Mouse (Mus musculus): Measurements from ENCODE around the gene Icam5.

DNA sequence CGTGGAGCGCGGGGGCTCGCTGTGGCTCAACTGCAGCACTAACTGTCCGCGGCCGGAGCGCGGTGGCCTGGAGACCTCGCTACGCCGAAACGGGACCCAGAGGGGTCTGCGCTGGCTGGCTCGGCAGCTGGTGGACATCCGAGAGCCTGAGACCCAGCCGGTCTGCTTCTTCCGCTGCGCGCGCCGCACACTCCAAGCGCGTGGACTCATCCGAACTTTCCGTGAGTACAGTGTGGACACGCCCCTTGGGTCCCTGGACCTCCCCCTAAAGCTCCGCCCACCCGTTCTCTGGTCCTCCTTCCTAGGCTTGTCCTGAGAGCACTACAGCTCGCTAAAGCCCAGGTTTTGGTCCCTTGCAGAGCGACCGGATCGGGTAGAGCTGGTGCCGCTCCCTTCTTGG is 1.3 kb downstream of the Icam5 start:
- no peak for TF ChIP-seq POLR2A (IDR thresholded peaks at IDR 0.05; ENCODE audit: borderline replicate concordance, low read depth, low read length)
- TF ChIP-seq CTCF (IDR thresholded peaks at IDR 0.05; ENCODE audit: low read depth, low read length): no peak

Measured in bone marrow macrophage, adult 2 months (primary cell).